Mouse (Mus musculus): ENCODE data around the gene Steap4.
"Not testable (repeated sequence)": the region's sequence is repeated elsewhere in the genome, so short reads cannot be mapped to it uniquely, and the experiment has no call there.

Steap4 gene

GRCm38 (mm10) chr5:7960176-7960575, at the start of gene Steap4:
Gene Steap4 (plus strand): TSS chr5:7960457.
- peak; percentile 72 for DNase-seq (ENCODE audit: low spot score)

- DNase-seq (ENCODE audit: low spot score): no peak
Observed at GRCm38 (mm10) chr5:7911975-7912374, 48.3 kb upstream of the Steap4 start.

GRCm38 (mm10) chr5:7917501-7918295, 42.6 kb upstream of the Steap4 start:
- DNase-seq (ENCODE audit: low spot score): no peak

- no peak for DNase-seq (ENCODE audit: low spot score)
Observed at GRCm38 (mm10) chr5:7918296-7918579, 42.0 kb upstream of the Steap4 start.

- DNase-seq (ENCODE audit: low spot score): no peak
Observed at GRCm38 (mm10) chr5:7919681-7920080, 40.6 kb upstream of the Steap4 start.

GRCm38 (mm10) chr5:7922751-7923150, 37.5 kb upstream of the Steap4 start:
- no peak for DNase-seq (ENCODE audit: low spot score)

GRCm38 (mm10) chr5:7923666-7924065, 36.6 kb upstream of the Steap4 start:
- DNase-seq (ENCODE audit: low spot score): no peak

- DNase-seq (ENCODE audit: low spot score): no peak
Observed at GRCm38 (mm10) chr5:7932234-7933221, 27.7 kb upstream of the Steap4 start.

- DNase-seq (ENCODE audit: low spot score): not testable (repeated sequence)
Observed at GRCm38 (mm10) chr5:7933495-7933894, 26.8 kb upstream of the Steap4 start.

GRCm38 (mm10) chr5:7933933-7934675, 26.2 kb upstream of the Steap4 start:
- DNase-seq (ENCODE audit: low spot score): no peak

- no peak for DNase-seq (ENCODE audit: low spot score)
Observed at GRCm38 (mm10) chr5:7954838-7955237, 5.4 kb upstream of the Steap4 start.

GRCm38 (mm10) chr5:7955371-7955966, 4.8 kb upstream of the Steap4 start:
- DNase-seq (ENCODE audit: low spot score): no peak

- DNase-seq (ENCODE audit: low spot score): no peak
Observed at GRCm38 (mm10) chr5:7958061-7958460, 2.2 kb upstream of the Steap4 start.

GRCm38 (mm10) chr5:7959286-7959685, 971 bp upstream of the Steap4 start:
- no peak for DNase-seq (ENCODE audit: low spot score)

GRCm38 (mm10) chr5:7961113-7961512, 856 bp downstream of the Steap4 start:
- no peak for DNase-seq (ENCODE audit: low spot score)

- peak; percentile 32 for DNase-seq (ENCODE audit: low spot score)
Observed at GRCm38 (mm10) chr5:7965281-7965680, 5.0 kb downstream of the Steap4 start.

- DNase-seq (ENCODE audit: low spot score): peak; percentile 19
Observed at GRCm38 (mm10) chr5:7968152-7968551, 7.9 kb downstream of the Steap4 start.

GRCm38 (mm10) chr5:7972266-7972665, 12.0 kb downstream of the Steap4 start:
- no peak for DNase-seq (ENCODE audit: low spot score)

GRCm38 (mm10) chr5:7974522-7975197, 14.4 kb downstream of the Steap4 start:
- DNase-seq (ENCODE audit: low spot score): no peak

- no peak for DNase-seq (ENCODE audit: low spot score)
Observed at GRCm38 (mm10) chr5:7980586-7980985, 20.3 kb downstream of the Steap4 start.

GRCm38 (mm10) chr5:7987962-7988361, 27.7 kb downstream of the Steap4 start:
- no peak for DNase-seq (ENCODE audit: low spot score)
